Mouse (Mus musculus) erythroblast, embryonic 14.5 days (primary cell): ENCODE results near the gene Tango2. TPM values are rescaled to one million over a fixed set of nuclear protein-coding genes. Genes with fewer than 3 reads are reported as not detected.
"Not testable (repeated sequence)": the region's sequence is repeated elsewhere in the genome, so short reads cannot be mapped to it uniquely, and the experiment has no call there.

Source experiments
- H3K27me3 ChIP-seq: 2 replicates; pipeline ENCODE4 v1.6.1; 2012; ENCODE audit warnings: inconsistent platforms; ENCODE audit not compliant: control insufficient read depth
- H3K36me3 ChIP-seq: 2 replicates; pipeline ENCODE4 v1.6.1; 2012; ENCODE audit warnings: mild to moderate bottlenecking, inconsistent platforms; ENCODE audit not compliant: control insufficient read depth
- H3K4me1 ChIP-seq: 2 replicates; pipeline ENCODE4 v1.6.1; 2012; ENCODE audit warnings: inconsistent platforms; ENCODE audit not compliant: control insufficient read depth
- H3K4me3 ChIP-seq: replicated peaks from 2 replicates; pipeline ENCODE3; 2012; ENCODE audit warnings: moderate library complexity, mild to moderate bottlenecking, inconsistent platforms
- H3K9me3 ChIP-seq: 2 replicates; pipeline ENCODE4 v1.6.1; 2012; ENCODE audit warnings: low read length, inconsistent platforms, mixed read lengths; ENCODE audit not compliant: control insufficient read depth
- GATA1 ChIP-seq: IDR thresholded peaks from 2 replicates; pipeline ENCODE4 v1.6.1; 2012; ENCODE audit warnings: low read length, inconsistent platforms, mixed read lengths
- TAL1 ChIP-seq: IDR thresholded peaks from 3 replicates; pipeline ENCODE4 v1.6.1; 2012; ENCODE audit warnings: low read length, inconsistent platforms, mixed read lengths
- polyA plus RNA-seq: library from polyadenylated mRNA; stranded (reverse); fragments of >175 nt; gene quantifications from 2 replicates; pipeline ENCODE4 v1.2.3, GENCODE M21; 2012

Gene Tango2
- polyA plus RNA-seq, 1 experiment = 7.4 TPM

DNA sequence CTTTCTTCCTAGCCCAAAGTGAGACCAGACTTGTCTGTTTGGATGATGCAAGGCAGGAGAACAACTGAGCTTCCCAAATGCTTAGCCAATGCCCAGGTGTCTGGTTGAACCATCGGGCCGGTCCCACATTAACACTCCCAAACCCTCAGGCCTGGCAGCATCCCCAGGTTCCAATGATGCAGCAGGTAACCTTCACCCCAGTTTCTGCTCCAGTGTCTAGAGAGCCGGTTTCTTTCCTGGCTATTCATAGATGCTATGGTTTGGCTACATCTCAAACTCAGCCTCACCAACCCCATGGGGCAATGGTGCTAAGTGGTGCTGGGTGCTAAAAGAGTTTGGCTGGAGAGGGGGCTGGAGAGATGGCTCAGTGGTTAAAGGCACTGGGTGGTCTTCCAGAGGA is 11.9 kb downstream of the Tango2 start:
- H3K27me3 ChIP-seq = no peaks in the 10 kb centered on the region
- peaks cover 45% of the 10 kb centered on the region for H3K4me1 ChIP-seq
- H3K36me3 ChIP-seq = peaks cover 99% of the 10 kb centered on the region
- H3K4me3 ChIP-seq = no peak overlapping the region
- TF ChIP-seq TAL1 (no peak), GATA1 (no peak)
- H3K9me3 ChIP-seq = no peaks in the 10 kb centered on the region

DNA sequence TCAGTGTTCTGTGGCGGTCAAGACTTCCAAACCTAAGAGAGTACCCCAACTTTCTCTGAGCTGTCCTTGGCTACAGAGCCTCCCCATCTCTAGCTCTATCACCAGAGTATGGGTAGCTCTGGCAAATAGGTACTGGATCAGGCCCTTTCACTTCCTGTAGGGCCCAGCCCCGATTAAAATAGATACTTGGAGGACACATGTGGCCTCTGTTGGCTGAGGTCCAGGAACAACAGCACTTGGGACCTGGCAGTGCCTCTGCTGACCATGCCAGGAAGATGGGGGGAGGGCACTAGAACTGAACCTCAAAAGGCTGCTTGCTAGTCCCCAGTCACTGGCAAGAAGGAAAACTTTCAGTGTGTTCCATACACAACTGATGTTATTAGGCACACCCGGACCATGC is 13.9 kb downstream of the Tango2 start:
- no peaks in the 10 kb centered on the region for H3K27me3 ChIP-seq
- H3K36me3 ChIP-seq = peaks cover 100% of the 10 kb centered on the region
- H3K4me1 ChIP-seq = peaks cover 32% of the 10 kb centered on the region
- TF ChIP-seq GATA1 = no peak
- no peak for TF ChIP-seq TAL1
- no peak overlapping the region for H3K4me3 ChIP-seq
- no peaks in the 10 kb centered on the region for H3K9me3 ChIP-seq

DNA sequence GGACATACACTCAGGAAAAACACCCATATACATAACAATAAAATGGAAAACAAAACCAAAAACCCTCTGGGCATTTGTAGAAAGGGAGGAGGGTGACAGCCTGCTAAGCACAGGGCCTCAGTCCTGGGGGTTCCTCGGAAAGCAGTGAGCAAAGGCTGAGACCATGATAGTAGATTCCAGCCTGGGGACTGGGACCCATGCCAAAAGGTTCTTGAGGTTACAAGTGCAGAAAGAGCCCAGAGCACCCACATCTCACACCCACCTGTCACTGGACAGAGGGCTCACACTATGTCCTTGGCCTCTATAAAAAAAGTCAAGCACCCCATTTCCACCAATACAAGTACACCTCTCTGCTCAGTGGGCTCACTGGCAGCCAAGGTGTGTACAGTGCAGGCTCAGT is 19.4 kb downstream of the Tango2 start:
- H3K4me3 ChIP-seq = no peak overlapping the region
- no peaks in the 10 kb centered on the region for H3K9me3 ChIP-seq
- peaks cover 7% of the 10 kb centered on the region for H3K4me1 ChIP-seq
- no peaks in the 10 kb centered on the region for H3K27me3 ChIP-seq
- TF ChIP-seq TAL1 = no peak
- TF ChIP-seq GATA1 = no peak
- H3K36me3 ChIP-seq = peaks cover 96% of the 10 kb centered on the region

DNA sequence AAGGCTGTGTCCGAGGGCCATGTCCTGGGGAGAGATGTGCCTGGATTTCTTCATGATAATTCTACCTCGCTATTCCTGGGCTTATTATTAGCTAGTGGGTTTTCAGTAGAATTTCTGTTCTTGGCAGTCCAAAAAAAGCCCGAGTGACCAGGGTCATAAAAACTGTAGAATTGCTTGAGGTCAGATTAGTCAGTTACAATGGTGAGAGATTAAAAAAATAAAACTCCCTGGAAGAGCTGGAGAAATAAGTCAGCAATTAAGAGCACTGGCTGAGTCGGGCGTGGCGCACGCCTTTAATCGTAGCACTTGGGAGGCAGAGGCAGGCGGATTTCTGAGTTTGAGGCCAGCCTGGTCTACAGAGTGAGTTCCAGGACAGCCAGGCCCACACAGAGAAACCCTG is 20.0 kb downstream of the Tango2 start:
- Histone ChIP-seq H3K27me3 (no peaks in the 10 kb centered on the region), H3K36me3 (peaks cover 96% of the 10 kb centered on the region), H3K4me3 (no peak overlapping the region), H3K4me1 (peaks cover 7% of the 10 kb centered on the region), H3K9me3 (no peaks in the 10 kb centered on the region)
- no peak for TF ChIP-seq GATA1
- TF ChIP-seq TAL1 = no peak

DNA sequence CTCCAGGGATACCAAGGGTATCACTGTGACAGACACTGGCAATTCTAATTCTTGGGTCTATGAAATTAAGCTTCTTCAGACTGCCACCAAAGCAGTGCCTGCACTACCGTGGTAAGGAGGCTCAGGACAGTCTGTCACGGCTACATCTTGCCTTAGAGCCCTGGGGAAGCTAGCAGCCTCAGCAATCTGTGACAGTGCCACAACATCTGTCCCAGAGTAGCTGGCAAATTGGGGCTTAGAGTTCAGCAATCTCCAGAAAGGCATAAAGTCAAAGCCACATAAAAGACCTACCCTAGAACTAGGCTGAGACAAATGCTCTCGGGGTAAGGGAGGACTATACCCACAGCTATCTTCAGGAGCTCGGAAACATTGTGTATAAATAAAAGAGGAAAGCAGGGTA is 22.2 kb downstream of the Tango2 start:
- no peak overlapping the region for H3K4me3 ChIP-seq
- no peaks in the 10 kb centered on the region for H3K27me3 ChIP-seq
- no peaks in the 10 kb centered on the region for H3K9me3 ChIP-seq
- no peak for TF ChIP-seq TAL1
- TF ChIP-seq GATA1 = no peak
- peaks cover 7% of the 10 kb centered on the region for H3K4me1 ChIP-seq
- peaks cover 96% of the 10 kb centered on the region for H3K36me3 ChIP-seq

DNA sequence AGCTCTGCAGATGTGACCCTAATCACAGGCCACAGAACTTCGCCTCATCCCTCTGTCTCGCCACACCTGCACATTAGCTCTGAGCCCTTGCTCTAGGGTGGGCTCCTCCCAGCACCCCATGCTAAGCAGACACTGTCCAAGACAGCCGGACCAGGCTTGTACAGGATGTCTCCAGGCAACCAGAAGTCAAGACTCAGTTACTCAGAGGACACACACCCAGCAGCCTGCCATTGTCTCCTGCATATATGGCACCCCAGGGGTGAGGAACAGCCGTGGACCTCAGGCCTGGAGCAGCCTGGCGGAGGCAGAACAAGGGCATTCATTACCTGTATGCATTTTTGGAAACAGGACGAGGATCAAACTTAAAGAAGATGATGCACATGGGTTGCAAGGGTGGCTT is 23.9 kb downstream of the Tango2 start:
- H3K4me3 ChIP-seq = no peak overlapping the region
- H3K36me3 ChIP-seq = peaks cover 95% of the 10 kb centered on the region
- H3K27me3 ChIP-seq = no peaks in the 10 kb centered on the region
- TF ChIP-seq TAL1 (no peak), GATA1 (no peak)
- H3K4me1 ChIP-seq = 0 out of 2 replicates have a peak, but pooled peaks cover 2% of the 10 kb centered on the region
- no peaks in the 10 kb centered on the region for H3K9me3 ChIP-seq

DNA sequence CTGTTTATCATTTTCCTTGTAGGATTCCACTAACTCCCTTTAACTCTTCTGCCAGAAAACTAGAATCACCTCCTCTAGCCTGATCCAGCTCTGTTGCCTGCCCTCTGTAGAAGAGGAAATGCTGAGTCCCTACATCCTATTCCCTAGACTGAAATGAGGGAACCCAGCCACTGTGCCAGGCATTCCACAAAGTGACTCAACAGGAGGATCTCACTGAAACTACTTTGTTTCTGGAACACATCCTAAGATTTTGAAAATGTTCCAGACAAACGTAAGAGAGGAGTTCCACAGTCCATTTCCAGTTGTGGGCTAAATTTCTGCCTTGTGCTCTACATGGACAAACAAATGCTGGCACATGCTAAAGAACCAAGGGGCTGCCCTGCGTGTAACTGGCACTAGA is 24.4 kb downstream of the Tango2 start:
- H3K27me3 ChIP-seq = no peaks in the 10 kb centered on the region
- H3K36me3 ChIP-seq = peaks cover 95% of the 10 kb centered on the region
- H3K4me1 ChIP-seq = 0 out of 2 replicates have a peak, but pooled peaks cover 2% of the 10 kb centered on the region
- no peak overlapping the region for H3K4me3 ChIP-seq
- TF ChIP-seq GATA1 (no peak), TAL1 (no peak)
- no peaks in the 10 kb centered on the region for H3K9me3 ChIP-seq

DNA sequence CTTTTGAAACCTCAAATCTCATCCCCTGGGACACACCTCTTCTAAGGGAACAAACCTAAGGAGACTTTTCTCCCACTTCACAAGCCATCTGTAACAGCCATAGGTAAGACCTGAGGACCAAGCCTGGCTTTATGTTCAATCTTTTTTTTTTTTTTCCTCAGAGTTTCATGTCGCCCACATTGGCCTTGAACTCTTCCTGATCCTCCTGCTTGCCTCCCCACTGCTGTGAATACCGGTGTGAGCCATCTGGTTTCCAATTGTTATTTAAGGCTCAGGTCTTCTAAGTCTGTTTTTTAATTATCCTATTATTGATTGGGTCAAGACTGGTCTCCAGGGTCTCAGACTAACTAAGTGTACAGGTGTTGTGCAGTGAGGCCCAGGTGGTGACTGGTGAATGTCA is 26.5 kb downstream of the Tango2 start:
- no peak overlapping the region for H3K4me3 ChIP-seq
- H3K9me3 ChIP-seq = no peaks in the 10 kb centered on the region
- H3K27me3 ChIP-seq = no peaks in the 10 kb centered on the region
- H3K4me1 ChIP-seq = 0 out of 2 replicates have a peak, but pooled peaks cover 2% of the 10 kb centered on the region
- H3K36me3 ChIP-seq = peaks cover 96% of the 10 kb centered on the region
- no peak for TF ChIP-seq TAL1
- TF ChIP-seq GATA1 = no peak

DNA sequence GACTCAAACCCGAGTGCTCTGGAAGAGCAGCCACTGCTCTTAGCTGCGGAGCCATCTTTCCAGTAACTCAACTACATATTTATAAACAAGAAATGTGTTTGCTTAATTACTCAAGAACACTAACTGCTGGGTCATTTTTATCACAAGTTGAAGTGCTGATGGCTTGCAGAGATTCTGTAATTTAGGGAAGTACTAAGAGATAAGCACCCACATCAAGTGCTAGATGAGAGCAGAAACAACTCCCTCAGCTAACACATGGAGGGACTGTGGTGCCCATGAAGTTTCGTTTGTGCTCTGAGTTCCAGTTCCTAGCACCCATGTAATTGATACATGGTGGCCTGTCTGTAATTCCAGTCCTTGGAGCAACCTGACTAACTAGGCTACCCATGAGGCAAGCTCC is 28.9 kb downstream of the Tango2 start:
- no peaks in the 10 kb centered on the region for H3K4me1 ChIP-seq
- H3K4me3 ChIP-seq = no peak overlapping the region
- no peaks in the 10 kb centered on the region for H3K9me3 ChIP-seq
- TF ChIP-seq TAL1 (no peak), GATA1 (no peak)
- no peaks in the 10 kb centered on the region for H3K27me3 ChIP-seq
- H3K36me3 ChIP-seq = peaks cover 97% of the 10 kb centered on the region

DNA sequence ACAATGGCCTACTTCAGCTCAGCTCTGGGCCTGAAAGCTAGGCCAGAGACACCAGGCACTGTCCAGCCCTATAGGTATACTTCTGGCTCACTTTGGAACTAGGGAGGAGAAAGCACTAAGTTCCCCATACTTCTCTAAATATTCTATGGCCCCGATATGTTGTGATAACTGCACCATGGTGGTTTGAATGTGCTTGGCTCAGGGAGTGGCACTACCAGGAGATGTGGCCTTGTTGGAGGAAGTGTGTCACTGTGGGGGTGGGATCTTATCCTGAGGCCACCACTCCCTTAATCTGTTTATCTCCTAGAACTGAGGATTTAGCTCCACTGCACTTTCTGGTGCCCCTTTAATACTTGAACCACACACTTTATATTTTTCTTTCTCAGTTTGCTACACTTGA is 39.7 kb downstream of the Tango2 start:
- H3K4me3 ChIP-seq = no peak overlapping the region
- peaks cover 6% of the 10 kb centered on the region; the same call in 1 of the 2 replicates for H3K4me1 ChIP-seq
- H3K27me3 ChIP-seq = no peaks in the 10 kb centered on the region
- TF ChIP-seq TAL1 = no peak
- TF ChIP-seq GATA1 = no peak
- H3K36me3 ChIP-seq = peaks cover 98% of the 10 kb centered on the region
- H3K9me3 ChIP-seq = no peaks in the 10 kb centered on the region

DNA sequence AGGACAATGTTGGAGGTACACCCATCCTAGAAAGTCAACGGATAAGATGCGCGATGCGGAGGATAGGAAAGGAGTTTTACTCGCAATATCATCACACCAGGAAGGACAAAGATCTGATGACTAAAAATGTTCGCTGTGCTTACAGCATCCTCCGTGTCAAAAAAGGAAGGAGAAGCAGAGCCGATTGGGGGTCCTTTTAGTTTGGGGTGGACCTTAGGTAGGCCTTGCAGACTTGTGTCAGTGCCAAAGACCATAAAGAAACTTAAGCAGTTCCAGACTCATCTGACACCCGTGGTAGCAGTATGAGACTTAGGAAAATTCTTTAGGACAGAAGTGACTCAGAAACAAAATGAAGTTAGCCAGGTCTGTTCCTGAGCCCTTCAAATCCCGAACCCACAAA is 58.3 kb downstream of the Tango2 start:
- H3K4me1 ChIP-seq = peaks cover 39% of the 10 kb centered on the region
- H3K27me3 ChIP-seq, H3K9me3 ChIP-seq: not testable (repeated sequence)
- H3K4me3 ChIP-seq = peak overlapping the region; percentile 97
- H3K36me3 ChIP-seq = peaks cover 39% of the 10 kb centered on the region
